Mouse (Mus musculus) layer of hippocampus, postnatal 14 days (tissue): ENCODE measurements at regions not wholly inside any gene's neighbourhood (a gene's known extent, or its start where the extent isn't known, plus 50 kb on each side); places are given as distances from the start of the nearest gene placed in this dataset.
A peak's percentile ranks its signal among the peaks of the same experiment; 100 is the strongest.

Experiments used
- DNase-seq, 2 experiments: peaks; one replicate each; pipeline ENCODE4 v3.0.0; 2021 to 2022; ENCODE audit warnings: low spot score in 2 of 2, mixed read lengths in 1 of 2

DNA sequence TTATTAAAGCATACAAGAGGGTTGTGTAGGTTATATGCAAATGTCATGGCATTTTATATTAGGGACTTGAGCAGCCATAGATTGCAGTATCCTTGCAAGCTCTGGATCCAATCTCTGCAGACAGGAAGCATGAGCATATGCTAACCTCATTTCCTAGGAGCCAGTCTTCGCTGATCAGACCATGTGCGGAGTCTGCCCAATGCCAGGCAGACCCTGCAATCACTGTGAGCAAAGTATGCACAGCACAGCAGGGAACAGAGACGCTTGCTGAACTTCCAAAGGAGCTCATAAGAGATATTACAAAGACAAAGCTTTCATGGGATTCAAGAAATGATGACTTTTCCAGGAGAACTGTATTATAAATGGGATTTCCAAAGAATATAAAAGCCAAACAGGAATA is 65.2 kb upstream of the Fbxl4 start:
- DNase-seq, result no peak

- no peak for DNase-seq
Observed at GRCm38 (mm10) chr4:22300206-22300605, 57.1 kb upstream of the Fbxl4 start.

GRCm38 (mm10) chr4:22301148-22301942 is 56.0 kb upstream of the Fbxl4 start:
- DNase-seq, result peak in 1 of 2 experiments; percentile 20

- peak in 1 of 2 experiments; percentile 12 for DNase-seq
Observed at GRCm38 (mm10) chr4:22301943-22302215, 55.5 kb upstream of the Fbxl4 start.

GRCm38 (mm10) chr4:22302262-22302661 is 55.1 kb upstream of the Fbxl4 start:
- DNase-seq, result peak in 1 of 2 experiments; percentile 5
